21 mouse cellular contexts compared by ENCODE assay signal in the genomic region with DNA sequence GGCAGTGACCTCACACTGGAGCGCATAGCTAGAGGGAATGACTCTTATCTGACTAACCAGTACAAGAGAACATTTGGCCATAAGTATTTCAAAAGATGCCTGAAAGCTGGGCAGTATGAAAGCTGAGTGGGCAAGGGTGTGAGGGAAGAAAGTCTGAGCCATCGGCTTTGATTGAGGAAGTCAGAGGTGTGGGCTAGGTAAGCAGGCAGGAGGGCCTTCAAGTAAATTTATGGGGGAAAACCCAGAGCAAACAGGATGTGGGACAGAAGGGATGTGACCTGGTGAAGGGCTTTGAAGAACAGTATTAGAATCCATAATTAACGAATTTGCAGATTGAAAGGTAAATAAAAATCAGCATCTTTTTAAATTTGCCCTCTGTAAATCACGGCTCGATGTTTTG.
A peak's percentile ranks its signal among the peaks of the same experiment; 100 is the strongest.
DNase-seq lines count a peak whose midpoint lies in the region; ATAC-seq lines count a peak whose summit lies in the region.
"Had no signal": no experiment of that assay in that cellular context is flagged by ENCODE, and none has a peak within 500 bp of the region (broad histone marks: within the 10 kb centered on the region; RNA-seq: fewer than 3 reads in every experiment).

No protein-coding gene starts in this region.

- ATAC-seq in CD4-positive, CD25-positive, alpha-beta regulatory T cell, adult 4 months = peak; percentile 73
- peak; percentile 79 for ATAC-seq in activated CD4-positive, CD25-positive, alpha-beta regulatory T cell, adult 4 months
- ATAC-seq in inflammation-experienced regulatory T-cells, adult 6 months = peak; percentile 72
- ATAC-seq: forebrain, embryonic 14.5 days; forebrain, embryonic 16.5 days; Patski had no signal

- intact Hi-C loops in heart, postnatal 14 days (cut with DNase I) = no loop called here

- DNase-seq in heart, adult 11 months = peak; percentile 54
- no peak for DNase-seq in heart, postnatal 14 days
- no peak for DNase-seq in spleen, postnatal 14 days (ENCODE audit: low spot score in 2 of 2)
- no peak for DNase-seq in spleen, adult 12 weeks (ENCODE audit: low spot score)
- no peak for DNase-seq in layer of hippocampus, adult 9-11 months
- DNase-seq: adrenal gland, adult 2 months; adrenal gland, postnatal 10 days; adrenal gland, postnatal 25 days; cerebellum, adult 11 months; cerebellum, adult 18-20 months; cerebellum, adult 8-10 months; cerebellum, adult 9-11 months; cerebellum, postnatal 14 days; cerebellum, postnatal 36 days; embryo, embryonic 11 days had no signal
